Mouse (Mus musculus): Measurements from ENCODE around the gene Iqschfp.

GRCm38 (mm10) chr3:67931181-67931580 is 39.1 kb downstream of the Iqschfp start:
- no peak for TF ChIP-seq GATA1 (IDR thresholded peaks at IDR 0.05; ENCODE audit: borderline replicate concordance, low read length)
- TF ChIP-seq FLI1 (IDR thresholded peaks at IDR 0.05; ENCODE audit: low read length): no peak

Data from megakaryocyte, embryonic 14.5 days (primary cell).